Mouse (Mus musculus) CH12.LX (cell line): ENCODE results near the gene Ank3.
A peak's percentile ranks its signal among the peaks of the same experiment; 100 is the strongest.

Experiments
- CHD1 ChIP-seq: IDR thresholded peaks from 2 replicates; pipeline ENCODE4 v1.6.1; 2012; ENCODE audit warnings: low read depth, low read length, improper control_type of control experiment, inconsistent platforms
- CHD2 ChIP-seq: IDR thresholded peaks from 2 replicates; pipeline ENCODE4 v1.6.1; 2011; ENCODE audit warnings: low read length, improper control_type of control experiment
- CTCF ChIP-seq, 2 experiments: IDR thresholded peaks in 1 of 2; conservative IDR thresholded peaks in 1 of 2; 2 replicates each; pipeline ENCODE4 v1.5.1; 2011 to 2012; ENCODE audit warnings: low read depth in 2 of 2, low read length in 2 of 2, improper control_type of control experiment in 1 of 2, inconsistent platforms in 1 of 2, mild to moderate bottlenecking in 1 of 2, moderate library complexity in 1 of 2
- EP300 ChIP-seq: IDR thresholded peaks from 2 replicates; pipeline ENCODE4 v1.6.1; 2011; ENCODE audit warnings: low read length, improper control_type of control experiment
- ETS1 ChIP-seq: conservative IDR thresholded peaks from 2 replicates; pipeline ENCODE4 v1.6.1; 2012; ENCODE audit warnings: low read depth, mild to moderate bottlenecking, inconsistent platforms, low read length, improper control_type of control experiment, moderate library complexity
- GABPA ChIP-seq: IDR thresholded peaks from 2 replicates; pipeline ENCODE4 v1.6.1; 2012; ENCODE audit warnings: low read depth, low read length, improper control_type of control experiment, inconsistent platforms; ENCODE audit not compliant: insufficient replicate concordance
- MAX ChIP-seq: IDR thresholded peaks from 2 replicates; pipeline ENCODE4 v1.6.1; 2011; ENCODE audit warnings: low read length, improper control_type of control experiment
- MXI1 ChIP-seq: IDR thresholded peaks from 2 replicates; pipeline ENCODE4 v1.6.1; 2011; ENCODE audit warnings: mild to moderate bottlenecking, low read depth, low read length, improper control_type of control experiment
- POLR2A ChIP-seq: IDR thresholded peaks from 2 replicates; pipeline ENCODE4 v1.6.1; 2011; ENCODE audit warnings: low read depth, mild to moderate bottlenecking, improper control_type of control experiment, low read length

DNA sequence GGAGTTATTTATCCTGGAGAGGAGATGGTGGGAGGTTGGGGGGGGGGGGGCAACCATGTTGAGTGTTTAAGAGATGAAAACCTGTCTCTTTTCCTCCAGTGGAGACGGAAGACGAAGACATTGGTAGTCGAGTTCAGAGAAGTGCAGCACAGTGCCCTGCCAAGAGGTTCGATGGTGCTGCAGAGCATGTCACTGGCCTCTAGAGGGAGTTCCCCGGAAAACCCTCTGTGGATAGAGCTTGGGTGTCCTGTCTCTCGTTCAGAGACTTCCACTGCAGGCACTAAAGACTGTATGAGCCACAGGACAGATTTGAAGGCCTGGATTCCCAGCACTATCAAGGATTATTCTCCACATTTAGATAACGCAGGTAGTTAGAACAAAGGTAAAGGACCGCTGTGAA lies 382.9 kb downstream of the Ank3 start:
- TF ChIP-seq MXI1 (no peak), GABPA (no peak), CHD2 (no peak), CTCF (conservative IDR thresholded peaks at IDR 0.05 in 1 of 2, IDR thresholded peaks at IDR 0.05 in 1 of 2; ENCODE audit: low read depth in 2 of 2, low read length in 2 of 2) (peak; percentile 75 to 76), POLR2A (no peak), CHD1 (no peak), MAX (no peak), ETS1 (no peak), EP300 (no peak)
